Mouse (Mus musculus) G1E (cell line): Measurements from ENCODE around the gene Id2. TPM values are rescaled to one million over a fixed set of nuclear protein-coding genes. Genes with fewer than 3 reads are reported as not detected.

ENCODE experiments used
- ATAC-seq: 2 replicates; pipeline ENCODE4 v1.8.0; 2016; ENCODE audit warnings: mild to moderate bottlenecking; ENCODE audit not compliant: insufficient number of reproducible peaks, poor library complexity, low FRiP score, severe bottlenecking; ENCODE audit errors: extremely low read depth
- DNase-seq: peaks from one replicate; pipeline ENCODE4 v3.0.0; 2012; ENCODE audit warnings: low spot score
- H3K27me3 ChIP-seq: 2 replicates; pipeline ENCODE4 v1.6.1; 2012; ENCODE audit warnings: mild to moderate bottlenecking, low read length, inconsistent platforms; ENCODE audit not compliant: insufficient read depth
- H3K36me3 ChIP-seq: replicated peaks from 2 replicates; pipeline ENCODE3; 2012; ENCODE audit warnings: mild to moderate bottlenecking, inconsistent platforms
- H3K4me1 ChIP-seq: 2 replicates; pipeline ENCODE4 v1.6.1; 2012; ENCODE audit warnings: low read depth, low read length, inconsistent platforms, mixed read lengths; ENCODE audit not compliant: insufficient read depth
- H3K4me3 ChIP-seq: 2 replicates; pipeline ENCODE4 v1.5.1; 2012; ENCODE audit warnings: low read depth, mild to moderate bottlenecking, inconsistent platforms, low read length, moderate library complexity, mixed read lengths
- H3K9me3 ChIP-seq: replicated peaks from 2 replicates; pipeline ENCODE4 v1.6.1; 2012; ENCODE audit warnings: inconsistent platforms
- CTCF ChIP-seq: IDR thresholded peaks from 2 replicates; pipeline ENCODE4 v1.5.1; 2012; ENCODE audit warnings: low read depth, low read length, inconsistent platforms, mixed read lengths
- GATA1 ChIP-seq: IDR thresholded peaks from 2 replicates; pipeline ENCODE4 v1.6.1; 2012; ENCODE audit warnings: borderline replicate concordance, low read length, inconsistent platforms, mixed read lengths
- GATA2 ChIP-seq: IDR thresholded peaks from 2 replicates; pipeline ENCODE4 v1.6.1; 2012; ENCODE audit warnings: low read depth, low read length, inconsistent platforms, borderline replicate concordance
- POLR2AphosphoS5 ChIP-seq: IDR thresholded peaks from 2 replicates; pipeline ENCODE4 v1.6.1; 2012; ENCODE audit warnings: low read depth, low read length, inconsistent platforms; ENCODE audit not compliant: insufficient replicate concordance
- TAL1 ChIP-seq: conservative IDR thresholded peaks from 2 replicates; pipeline ENCODE4 v1.6.1; 2012; ENCODE audit warnings: low read depth, low read length, inconsistent platforms, mixed read lengths
- polyA plus RNA-seq: library from polyadenylated mRNA; stranded (reverse); fragments of >175 nt; gene quantifications from 2 replicates; pipeline ENCODE4 v1.2.3, GENCODE M21; 2012
- total RNA-seq, 2 experiments: library from RNA; stranded (forward) in 1 of 2; stranded (reverse) in 1 of 2; fragments of 200-1000 nt in 1 of 2; fragments of >200 nt in 1 of 2; fragmentation: Nextera tagmentation in 1 of 2; gene quantifications; 2 replicates each; pipeline ENCODE4 v1.2.3; 2014 to 2017

Gene Id2
- total and polyA plus RNA-seq, 3 experiments: 0.11 TPM; not detected in 2

GRCm38 (mm10) chr12:25099563-25100408 is 2.8 kb upstream of the Id2 start:
- Histone ChIP-seq H3K4me1 (no peaks in the 10 kb centered on the region), H3K27me3 (no peaks in the 10 kb centered on the region), H3K36me3 (no peaks in the 10 kb centered on the region), H3K4me3 (no peak overlapping the region), H3K9me3 (peaks cover 66% of the 10 kb centered on the region)
- ATAC-seq (no peak), DNase-seq (no peak)
- TF ChIP-seq GATA2 (no peak), CTCF (no peak), TAL1 (no peak), POLR2AphosphoS5 (no peak), GATA1 (no peak)

GRCm38 (mm10) chr12:25099313-25099562 is 2.3 kb upstream of the Id2 start:
- DNase-seq (no peak), ATAC-seq (no peak)
- no peaks in the 10 kb centered on the region for H3K27me3 ChIP-seq
- no peaks in the 10 kb centered on the region for H3K36me3 ChIP-seq
- TF ChIP-seq CTCF (no peak), POLR2AphosphoS5 (no peak), GATA2 (no peak), TAL1 (no peak), GATA1 (no peak)
- H3K4me3 ChIP-seq: no peak overlapping the region
- no peaks in the 10 kb centered on the region for H3K4me1 ChIP-seq
- H3K9me3 ChIP-seq: peaks cover 66% of the 10 kb centered on the region

- H3K9me3 ChIP-seq: peaks cover 64% of the 10 kb centered on the region
- DNase-seq: no peak
- no peak for ATAC-seq
- TF ChIP-seq CTCF: no peak
- TF ChIP-seq GATA1: no peak
- TF ChIP-seq POLR2AphosphoS5: no peak
- no peak for TF ChIP-seq TAL1
- TF ChIP-seq GATA2: no peak
- no peaks in the 10 kb centered on the region for H3K4me1 ChIP-seq
- H3K4me3 ChIP-seq: no peak overlapping the region
- no peaks in the 10 kb centered on the region for H3K27me3 ChIP-seq
- H3K36me3 ChIP-seq: no peaks in the 10 kb centered on the region
Observed at GRCm38 (mm10) chr12:25098561-25099312, 1.8 kb upstream of the Id2 start.

GRCm38 (mm10) chr12:25098161-25098550 is 1.2 kb upstream of the Id2 start:
- DNase-seq (no peak), ATAC-seq (no peak)
- H3K27me3 ChIP-seq: no peaks in the 10 kb centered on the region
- no peaks in the 10 kb centered on the region for H3K36me3 ChIP-seq
- no peak for TF ChIP-seq GATA1
- no peak for TF ChIP-seq CTCF
- no peak for TF ChIP-seq POLR2AphosphoS5
- no peak for TF ChIP-seq GATA2
- no peak for TF ChIP-seq TAL1
- peaks cover 60% of the 10 kb centered on the region for H3K9me3 ChIP-seq
- H3K4me1 ChIP-seq: no peaks in the 10 kb centered on the region
- H3K4me3 ChIP-seq: no peak overlapping the region

GRCm38 (mm10) chr12:25097210-25098160 is 545 bp upstream of the Id2 start:
- TF ChIP-seq GATA2: no peak
- TF ChIP-seq POLR2AphosphoS5: no peak
- TF ChIP-seq GATA1: no peak
- TF ChIP-seq TAL1: no peak
- no peak for TF ChIP-seq CTCF
- H3K9me3 ChIP-seq: peaks cover 56% of the 10 kb centered on the region
- DNase-seq: no peak
- no peak overlapping the region for H3K4me3 ChIP-seq
- ATAC-seq: no peak
- no peaks in the 10 kb centered on the region for H3K4me1 ChIP-seq
- H3K36me3 ChIP-seq: no peaks in the 10 kb centered on the region
- no peaks in the 10 kb centered on the region; the same call in 1 of the 2 replicates for H3K27me3 ChIP-seq

- H3K9me3 ChIP-seq: peaks cover 53% of the 10 kb centered on the region
- TF ChIP-seq TAL1: no peak
- TF ChIP-seq GATA1: no peak
- TF ChIP-seq POLR2AphosphoS5: no peak
- no peak for TF ChIP-seq CTCF
- no peak for TF ChIP-seq GATA2
- DNase-seq: no peak
- no peaks in the 10 kb centered on the region for H3K36me3 ChIP-seq
- no peaks in the 10 kb centered on the region; the same call in 1 of the 2 replicates for H3K27me3 ChIP-seq
- ATAC-seq: no peak
- no peak overlapping the region for H3K4me3 ChIP-seq
- H3K4me1 ChIP-seq: no peaks in the 10 kb centered on the region
Observed at GRCm38 (mm10) chr12:25096640-25097051, 294 bp downstream of the Id2 start.
